Mouse (Mus musculus): Measurements from ENCODE around the gene Zbed3.

- TF ChIP-seq CTCF (IDR thresholded peaks at IDR 0.05; ENCODE audit: borderline replicate concordance, insufficient read depth, low read depth, low read length) (no peak), POLR2A (IDR thresholded peaks at IDR 0.05; ENCODE audit: borderline replicate concordance, insufficient read depth, low read length) (no peak)
Measured at GRCm38 (mm10) chr13:95343470-95343869, 20.1 kb downstream of the Zbed3 start.

All from cerebellum, adult 2 months (tissue).